In the genomic region with DNA sequence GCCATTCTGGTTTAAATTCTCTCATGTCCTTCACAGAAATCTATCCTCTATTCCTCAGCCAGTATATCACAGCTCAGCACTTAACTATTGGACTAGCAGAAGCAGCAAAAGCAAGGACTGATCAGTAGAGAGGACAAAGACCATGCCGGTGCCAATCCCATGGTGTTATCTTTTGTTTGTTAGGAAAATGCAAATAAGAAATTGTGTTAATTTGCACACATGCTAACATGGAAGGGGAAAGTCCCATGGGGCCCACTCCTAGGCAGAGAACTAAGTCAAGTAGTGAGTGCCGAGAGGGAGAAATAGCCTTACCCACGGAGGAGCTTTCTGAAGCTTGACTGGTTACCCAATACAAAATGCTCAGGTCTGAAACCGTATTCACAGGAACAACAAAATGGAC, we compare ENCODE assay signal across 22 mouse cellular contexts. TPM values are rescaled to one million over a fixed set of nuclear protein-coding genes. Genes with fewer than 3 reads are reported as not detected.
A peak's percentile ranks its signal among the peaks of the same experiment; 100 is the strongest.
DNase-seq lines count a peak whose midpoint lies in the region; ATAC-seq and TF ChIP-seq lines count a peak whose summit lies in the region.
"Had no signal": no experiment of that assay in that cellular context is flagged by ENCODE, and none has a peak within 500 bp of the region (broad histone marks: within the 10 kb centered on the region; RNA-seq: fewer than 3 reads in every experiment).

No protein-coding gene starts in this region.

- H3K4me3 ChIP-seq in forebrain, embryonic 14.5 days (ENCODE audit: low read depth, low read length): no peak overlapping the region
- H3K4me3 ChIP-seq in forebrain, postnatal 0 days (ENCODE audit: low read depth, low read length): no peak overlapping the region
- no peak overlapping the region for H3K4me3 ChIP-seq in midbrain, embryonic 11.5 days (ENCODE audit: low read depth, low read length)
- H3K4me3 ChIP-seq in midbrain, embryonic 15.5 days: no peak overlapping the region
- H3K4me3 ChIP-seq in neural tube, embryonic 14.5 days (ENCODE audit: low read depth, low read length): no peak overlapping the region
- H3K4me3 ChIP-seq in neural tube, embryonic 15.5 days (replicated peaks): no peak overlapping the region
- no peak overlapping the region for H3K4me3 ChIP-seq in embryonic facial prominence, embryonic 10.5 days
- H3K4me3 ChIP-seq: embryonic facial prominence, embryonic 12.5 days; heart, embryonic 10.5 days; intestine, embryonic 15.5 days had no signal

- 73% methylated on average over 4 of the region's 4 CpGs for WGBS in forebrain, embryonic 14.5 days
- 78% methylated on average over 4 of the region's 4 CpGs for WGBS in forebrain, postnatal 0 days
- 81% methylated on average over 4 of the region's 4 CpGs for WGBS in midbrain, embryonic 11.5 days
- WGBS in midbrain, embryonic 15.5 days: 60% methylated on average over 4 of the region's 4 CpGs
- 56% methylated on average over 4 of the region's 4 CpGs for WGBS in neural tube, embryonic 14.5 days
- WGBS in neural tube, embryonic 15.5 days: 76% methylated on average over 4 of the region's 4 CpGs
- 86% methylated on average over 4 of the region's 4 CpGs for WGBS in embryonic facial prominence, embryonic 10.5 days

- DNase-seq in forebrain, embryonic 14.5 days (ENCODE audit: low spot score): peak; percentile 2
- DNase-seq in forebrain, postnatal 0 days: no peak
- DNase-seq in midbrain, embryonic 11.5 days (ENCODE audit: low spot score, missing footprints): no peak
- no peak for DNase-seq in embryonic facial prominence, embryonic 10.5 days (ENCODE audit: low spot score)
- DNase-seq: adrenal gland, adult 8-10 months; adrenal gland, postnatal 36 days; cerebellum, adult 11 months; cerebellum, adult 8-10 months; cerebellum, postnatal 14 days; embryo, embryonic 11 days; gastrocnemius, postnatal 10 days; heart, adult 18-20 months; heart, postnatal 10 days; heart, postnatal 4 days; kidney, adult 18-20 months had no signal

- H3K4me2 ChIP-seq in forebrain, embryonic 14.5 days (ENCODE audit: low read length): no peak overlapping the region
- H3K4me2 ChIP-seq in forebrain, postnatal 0 days (ENCODE audit: low read depth): no peak overlapping the region
- no peak overlapping the region for H3K4me2 ChIP-seq in midbrain, embryonic 11.5 days
- H3K4me2 ChIP-seq in midbrain, embryonic 15.5 days: no peak overlapping the region
- H3K4me2 ChIP-seq in neural tube, embryonic 14.5 days (ENCODE audit: low read depth, low read length): no peak overlapping the region
- no peak overlapping the region for H3K4me2 ChIP-seq in neural tube, embryonic 15.5 days
- H3K4me2 ChIP-seq: embryonic facial prominence, embryonic 12.5 days; intestine, embryonic 15.5 days had no signal

- H3K36me3 ChIP-seq in forebrain, embryonic 14.5 days (ENCODE audit: control insufficient read depth, insufficient read depth, low read length): no peaks in the 10 kb centered on the region
- no peaks in the 10 kb centered on the region for H3K36me3 ChIP-seq in forebrain, postnatal 0 days (ENCODE audit: insufficient read depth)
- no peaks in the 10 kb centered on the region for H3K36me3 ChIP-seq in midbrain, embryonic 11.5 days (ENCODE audit: control insufficient read depth, insufficient read depth, low read length)
- no peaks in the 10 kb centered on the region for H3K36me3 ChIP-seq in midbrain, embryonic 15.5 days (replicated peaks)
- no peaks in the 10 kb centered on the region for H3K36me3 ChIP-seq in neural tube, embryonic 14.5 days (ENCODE audit: control insufficient read depth, insufficient read depth, low read length)
- no peaks in the 10 kb centered on the region for H3K36me3 ChIP-seq in neural tube, embryonic 15.5 days
- H3K36me3 ChIP-seq in embryonic facial prominence, embryonic 10.5 days (replicated peaks): no peaks in the 10 kb centered on the region
- H3K36me3 ChIP-seq: embryonic facial prominence, embryonic 12.5 days; G1E; heart, embryonic 10.5 days; intestine, embryonic 15.5 days had no signal

- H3K9ac ChIP-seq in forebrain, embryonic 14.5 days (ENCODE audit: low read length): no peak overlapping the region
- H3K9ac ChIP-seq in forebrain, postnatal 0 days: no peak overlapping the region
- H3K9ac ChIP-seq in midbrain, embryonic 11.5 days (ENCODE audit: low read length): no peak overlapping the region
- no peak overlapping the region for H3K9ac ChIP-seq in midbrain, embryonic 15.5 days
- no peak overlapping the region for H3K9ac ChIP-seq in neural tube, embryonic 14.5 days (replicated peaks; ENCODE audit: low read depth, low read length)
- H3K9ac ChIP-seq in neural tube, embryonic 15.5 days (replicated peaks): no peak overlapping the region
- H3K9ac ChIP-seq: embryonic facial prominence, embryonic 12.5 days; intestine, embryonic 15.5 days had no signal

- no peaks in the 10 kb centered on the region for H3K9me3 ChIP-seq in forebrain, embryonic 14.5 days (replicated peaks; ENCODE audit: control insufficient read depth, low read length)
- H3K9me3 ChIP-seq in forebrain, postnatal 0 days (ENCODE audit: low read length): no peaks in the 10 kb centered on the region
- H3K9me3 ChIP-seq in midbrain, embryonic 11.5 days (ENCODE audit: control insufficient read depth, low read length): no peaks in the 10 kb centered on the region
- no peaks in the 10 kb centered on the region for H3K9me3 ChIP-seq in midbrain, embryonic 15.5 days
- no peaks in the 10 kb centered on the region for H3K9me3 ChIP-seq in neural tube, embryonic 14.5 days (ENCODE audit: control insufficient read depth, low read length)
- no peaks in the 10 kb centered on the region for H3K9me3 ChIP-seq in neural tube, embryonic 15.5 days (replicated peaks)
- H3K9me3 ChIP-seq in embryonic facial prominence, embryonic 10.5 days: no peaks in the 10 kb centered on the region
- H3K9me3 ChIP-seq: embryonic facial prominence, embryonic 12.5 days; G1E; heart, embryonic 10.5 days; intestine, embryonic 15.5 days had no signal

- ATAC-seq in forebrain, embryonic 14.5 days: no peak
- no peak for ATAC-seq in forebrain, postnatal 0 days
- peak; percentile 54; the same call in 1 of the 2 replicates for ATAC-seq in midbrain, embryonic 11.5 days (ENCODE audit: low FRiP score)
- no peak; the same call in 1 of the 2 replicates for ATAC-seq in midbrain, embryonic 15.5 days (replicated peaks)
- peak; percentile 44; the same call in 1 of the 2 replicates for ATAC-seq in neural tube, embryonic 14.5 days (ENCODE audit: low read depth)
- no peak for ATAC-seq in neural tube, embryonic 15.5 days (ENCODE audit: low FRiP score)
- ATAC-seq: intestine, embryonic 15.5 days had no signal

- TF ChIP-seq CTCF in forebrain, postnatal 0 days (IDR thresholded peaks at IDR 0.05; ENCODE audit: low read depth): no peak

- no peaks in the 10 kb centered on the region for H3K27me3 ChIP-seq in forebrain, embryonic 14.5 days (replicated peaks; ENCODE audit: control insufficient read depth, insufficient read depth, low read length)
- no peaks in the 10 kb centered on the region for H3K27me3 ChIP-seq in forebrain, postnatal 0 days (ENCODE audit: insufficient read depth, low read length)
- no peaks in the 10 kb centered on the region for H3K27me3 ChIP-seq in midbrain, embryonic 11.5 days (ENCODE audit: control insufficient read depth, insufficient read depth, low read length)
- H3K27me3 ChIP-seq in midbrain, embryonic 15.5 days (replicated peaks): no peaks in the 10 kb centered on the region
- no peaks in the 10 kb centered on the region for H3K27me3 ChIP-seq in neural tube, embryonic 14.5 days (ENCODE audit: control insufficient read depth, insufficient read depth, low read length)
- H3K27me3 ChIP-seq in neural tube, embryonic 15.5 days (replicated peaks): no peaks in the 10 kb centered on the region
- no peaks in the 10 kb centered on the region for H3K27me3 ChIP-seq in embryonic facial prominence, embryonic 10.5 days (replicated peaks; ENCODE audit: low read depth, poor library complexity, severe bottlenecking)
- H3K27me3 ChIP-seq: embryonic facial prominence, embryonic 12.5 days; intestine, embryonic 15.5 days had no signal

- no peak overlapping the region for H3K27ac ChIP-seq in forebrain, embryonic 14.5 days (ENCODE audit: low read depth, low read length)
- H3K27ac ChIP-seq in forebrain, postnatal 0 days (ENCODE audit: low read depth, low read length): no peak overlapping the region
- H3K27ac ChIP-seq in midbrain, embryonic 11.5 days (ENCODE audit: low read depth, low read length): no peak overlapping the region
- no peak overlapping the region for H3K27ac ChIP-seq in midbrain, embryonic 15.5 days
- H3K27ac ChIP-seq in neural tube, embryonic 14.5 days (ENCODE audit: low read depth, low read length): no peak overlapping the region
- H3K27ac ChIP-seq in neural tube, embryonic 15.5 days (replicated peaks): no peak overlapping the region
- no peak overlapping the region for H3K27ac ChIP-seq in embryonic facial prominence, embryonic 10.5 days (replicated peaks)
- H3K27ac ChIP-seq: embryonic facial prominence, embryonic 12.5 days; heart, embryonic 10.5 days; intestine, embryonic 15.5 days had no signal

- H3K4me1 ChIP-seq in forebrain, embryonic 14.5 days (ENCODE audit: control insufficient read depth, insufficient read depth, low read length): no peaks in the 10 kb centered on the region
- H3K4me1 ChIP-seq in forebrain, postnatal 0 days (ENCODE audit: insufficient read depth): no peaks in the 10 kb centered on the region
- no peaks in the 10 kb centered on the region for H3K4me1 ChIP-seq in midbrain, embryonic 11.5 days (ENCODE audit: control insufficient read depth, insufficient read depth, low read length)
- no peaks in the 10 kb centered on the region for H3K4me1 ChIP-seq in midbrain, embryonic 15.5 days
- H3K4me1 ChIP-seq in neural tube, embryonic 14.5 days (ENCODE audit: control insufficient read depth, insufficient read depth, low read length): no peaks in the 10 kb centered on the region
- no peaks in the 10 kb centered on the region for H3K4me1 ChIP-seq in neural tube, embryonic 15.5 days
- H3K4me1 ChIP-seq in embryonic facial prominence, embryonic 10.5 days: peaks cover 2% of the 10 kb centered on the region; the same call in 1 of the 2 replicates
- H3K4me1 ChIP-seq: embryonic facial prominence, embryonic 12.5 days; heart, embryonic 10.5 days; intestine, embryonic 15.5 days had no signal

RNA-seq across cellular contexts. Expression of a gene that starts 42.4 kb away (rescaled TPM):
- polyA plus RNA-seq in forebrain, embryonic 14.5 days (2014; fragmentation: Nextera tagmentation; extraction: Ambion mirVana): 0.51 and 0.99 TPM in 2 replicates
- total RNA-seq in forebrain, postnatal 0 days (2014; rRNA removed): 3.5 TPM in 2 replicates
- polyA plus RNA-seq in forebrain, postnatal 0 days (2015; fragmentation: Nextera tagmentation; extraction: Ambion mirVana): 1.5 and 1.7 TPM in 2 replicates
- 0.76 and 0.93 TPM in 2 replicates for polyA plus RNA-seq in midbrain, embryonic 11.5 days (2014; fragmentation: Nextera tagmentation; extraction: Ambion mirVana)
- polyA plus RNA-seq in midbrain, embryonic 15.5 days (2015; fragmentation: Nextera tagmentation; extraction: Ambion mirVana): 0.36 and 0.48 TPM in 2 replicates
- polyA plus RNA-seq in neural tube, embryonic 14.5 days (2014; fragmentation: Nextera tagmentation; extraction: Ambion mirVana): 0.12 TPM in 1 of 2 replicates, not detected in the other
- polyA plus RNA-seq in neural tube, embryonic 15.5 days (2015; fragmentation: Nextera tagmentation; extraction: Ambion mirVana): 0.49 and 0.82 TPM in 2 replicates
- polyA plus RNA-seq in embryonic facial prominence, embryonic 10.5 days (2016; fragmentation: Nextera tagmentation; extraction: Ambion mirVana): 5.1 and 5.9 TPM in 2 replicates
- polyA plus RNA-seq: G1E had no signal

Comparison
In these comparisons a context has a peak if more than half of its experiments do, and no peak if none do; other contexts are left out.
1. ATAC-seq: peak in midbrain, embryonic 11.5 days (single experiment) and neural tube, embryonic 14.5 days (single experiment); none in forebrain, embryonic 14.5 days (single experiment), forebrain, postnatal 0 days (single experiment), midbrain, embryonic 15.5 days (single experiment) and neural tube, embryonic 15.5 days (single experiment).